Mouse (Mus musculus) R1 (cell line): Measurements from ENCODE around the gene Maf.

Source experiments
- DNase-seq: peaks from one replicate; pipeline ENCODE4 v3.0.0-alpha.2; 2018; ENCODE audit warnings: low read depth, low spot score

Maf gene

GRCm38 (mm10) chr8:115707731-115708590 lies at the start of gene Maf:
TSS of gene Maf (minus strand) at chr8:115707794.
- peak; percentile 53 for DNase-seq

- no peak for DNase-seq
Measured at GRCm38 (mm10) chr8:115756965-115757364, 49.4 kb upstream of the Maf start.

DNA sequence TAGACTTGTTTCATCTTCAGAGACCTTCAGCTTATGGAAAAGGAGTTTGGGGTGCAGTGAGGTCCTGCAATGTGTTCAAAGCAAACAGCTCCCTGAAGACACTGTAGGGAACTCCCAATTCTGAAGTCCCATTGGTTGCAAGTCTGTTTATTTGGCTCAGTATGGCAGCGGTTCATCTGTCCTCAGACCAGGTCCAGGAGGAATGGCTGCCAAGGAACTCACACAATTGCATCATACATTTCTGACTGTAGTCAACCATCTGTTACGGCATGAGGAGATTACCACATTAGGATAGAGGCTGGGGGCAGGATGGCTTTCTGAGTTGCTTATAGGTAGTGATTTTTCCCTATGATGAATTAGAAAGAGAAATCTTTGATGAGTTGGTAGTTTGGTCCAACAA lies 48.4 kb upstream of the Maf start:
- DNase-seq = no peak

GRCm38 (mm10) chr8:115754694-115755093 lies 47.1 kb upstream of the Maf start:
- DNase-seq = no peak

DNA sequence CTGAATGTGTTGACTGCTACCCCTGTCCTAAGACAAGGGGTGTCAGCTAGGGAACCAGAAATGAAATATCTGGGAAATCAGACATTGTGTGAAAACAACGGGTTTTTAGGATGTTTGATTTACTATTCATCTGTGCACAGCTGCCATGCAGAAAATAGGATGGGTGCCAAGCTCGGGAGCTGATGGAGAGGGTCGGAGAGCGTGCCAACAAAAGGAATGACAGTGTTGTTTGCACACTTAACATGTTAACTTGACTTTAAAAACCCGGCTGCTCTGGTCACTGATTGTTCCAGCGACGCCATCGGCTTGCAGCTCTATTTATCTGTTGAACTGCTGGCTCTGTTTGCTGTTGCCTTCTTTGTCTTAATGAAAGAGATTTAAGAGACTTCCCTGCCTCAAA lies 46.2 kb upstream of the Maf start:
- no peak for DNase-seq

GRCm38 (mm10) chr8:115747426-115747825 lies 39.8 kb upstream of the Maf start:
- no peak for DNase-seq

- DNase-seq = no peak
Measured at GRCm38 (mm10) chr8:115745648-115746047, 38.1 kb upstream of the Maf start.

- DNase-seq = no peak
Measured at GRCm38 (mm10) chr8:115743441-115743840, 35.8 kb upstream of the Maf start.

DNA sequence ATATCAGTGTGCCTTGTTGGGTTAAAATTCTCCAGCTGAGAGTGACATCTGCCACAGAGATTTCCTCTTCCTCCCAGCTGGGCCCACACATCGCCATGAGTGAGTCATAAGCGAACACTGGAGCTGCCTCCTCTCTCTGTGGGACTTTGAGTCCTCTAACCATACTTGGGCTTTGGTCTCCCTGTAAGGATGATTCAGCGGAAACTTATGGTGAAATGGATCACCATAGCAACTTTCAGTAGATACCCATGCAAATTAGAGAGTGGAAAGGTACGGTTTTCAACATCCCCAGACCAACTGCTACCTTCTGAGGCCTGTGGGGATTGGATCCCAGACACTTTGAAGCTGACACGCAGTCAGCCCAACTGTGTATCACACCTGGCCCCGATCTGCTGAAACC lies 35.1 kb upstream of the Maf start:
- DNase-seq = no peak

DNA sequence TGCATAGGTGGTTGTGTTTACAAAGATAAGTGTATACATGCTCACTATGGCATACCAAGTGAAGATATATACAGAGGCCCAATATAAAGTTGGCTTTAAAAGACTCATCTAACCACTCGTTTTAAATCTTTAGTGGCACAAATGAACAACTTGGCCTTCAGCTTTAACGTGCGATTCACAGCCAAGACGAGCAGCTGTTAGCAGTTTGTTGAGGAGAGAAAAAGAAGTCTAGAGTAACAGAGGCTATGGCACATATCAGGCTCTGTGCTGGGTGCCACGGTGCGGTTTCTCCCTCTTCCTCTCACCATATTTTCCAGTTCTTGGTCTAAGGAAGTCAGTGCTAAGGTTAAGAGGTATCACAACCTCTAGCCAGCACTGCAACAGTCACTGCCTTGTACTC lies 34.4 kb upstream of the Maf start:
- no peak for DNase-seq

DNA sequence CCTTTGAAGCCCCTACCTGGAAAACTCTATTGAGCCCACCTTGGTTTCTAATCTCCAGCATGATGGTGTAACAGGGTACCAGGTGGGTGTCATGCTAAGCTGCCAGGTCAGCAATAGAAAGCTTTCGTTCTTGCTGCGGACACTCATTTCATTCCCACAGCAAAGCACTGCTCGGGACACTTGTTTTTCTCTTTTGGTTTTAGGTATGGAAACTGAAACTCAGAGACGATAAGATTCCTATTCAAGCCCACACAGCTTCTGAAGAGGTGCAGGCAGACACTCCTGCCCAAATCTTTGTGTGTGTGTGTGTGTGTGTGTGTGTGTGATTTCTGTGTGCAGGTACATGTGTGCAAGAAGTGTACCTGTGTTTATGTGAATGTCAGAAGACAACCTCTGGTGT lies 32.2 kb upstream of the Maf start:
- DNase-seq = no peak

DNA sequence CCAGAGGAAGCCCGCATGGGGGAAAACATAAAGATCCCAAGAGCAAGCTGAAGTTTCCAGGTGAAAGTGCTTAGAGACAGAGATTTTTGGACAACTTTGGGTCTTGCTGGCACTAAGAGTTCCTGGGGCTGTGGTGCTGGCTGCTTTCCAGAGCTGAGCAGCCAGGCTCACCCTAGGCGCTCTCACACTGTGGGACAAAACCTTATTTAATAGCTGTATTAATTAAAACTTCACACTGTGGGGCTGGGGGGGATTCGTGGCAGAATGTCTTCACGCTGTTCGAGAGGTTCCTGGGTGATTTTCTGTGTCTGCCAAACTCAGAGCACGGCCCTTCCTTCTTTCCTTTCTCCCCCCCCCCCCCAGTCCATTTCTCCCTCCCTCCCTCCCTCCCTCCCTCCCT lies 24.8 kb upstream of the Maf start:
- DNase-seq = no peak

DNA sequence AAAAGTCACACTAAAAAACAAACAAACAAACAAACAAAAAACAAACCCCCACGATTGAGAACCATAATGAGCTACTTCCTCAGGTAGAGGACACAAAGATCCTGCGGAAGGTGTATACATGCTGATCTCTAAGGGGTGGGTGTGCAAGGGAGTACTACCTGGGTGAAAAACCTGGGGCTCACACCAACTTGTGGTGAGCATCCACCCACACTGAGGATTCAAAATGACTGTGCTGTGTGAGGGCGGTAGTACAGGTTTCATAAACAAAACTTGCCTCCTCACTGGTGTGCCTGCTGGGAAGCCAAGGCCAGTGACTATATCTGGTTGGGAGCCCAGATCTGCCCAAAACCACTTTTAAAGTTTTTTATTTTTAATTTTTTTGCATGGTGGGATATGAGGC lies 19.2 kb upstream of the Maf start:
- DNase-seq = no peak

- no peak for DNase-seq
Measured at GRCm38 (mm10) chr8:115726231-115726630, 18.6 kb upstream of the Maf start.

- DNase-seq = no peak
Measured at GRCm38 (mm10) chr8:115719126-115719525, 11.5 kb upstream of the Maf start.

GRCm38 (mm10) chr8:115718621-115719020 lies 11.0 kb upstream of the Maf start:
- no peak for DNase-seq

DNA sequence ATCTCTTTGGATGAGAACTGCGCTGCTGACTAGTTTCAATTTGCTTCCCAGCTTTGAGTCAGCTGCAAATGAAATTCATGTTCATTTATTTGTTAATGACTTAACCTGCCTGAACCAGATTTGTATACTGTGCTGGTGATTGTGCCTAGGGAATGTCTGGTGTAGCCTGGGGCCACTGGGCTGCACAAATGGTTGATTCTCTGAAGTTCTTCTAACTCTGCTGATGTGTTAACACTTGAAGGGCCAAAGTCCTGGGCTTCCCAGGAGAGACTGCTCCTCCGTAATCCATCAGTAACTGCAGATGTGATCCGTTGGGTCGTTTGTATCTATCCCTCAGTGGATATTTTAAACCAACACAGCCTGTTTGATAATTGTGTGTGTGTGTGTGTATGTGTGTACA lies 7.7 kb upstream of the Maf start:
- DNase-seq = no peak

- no peak for DNase-seq
Measured at GRCm38 (mm10) chr8:115711106-115711505, 3.5 kb upstream of the Maf start.

DNA sequence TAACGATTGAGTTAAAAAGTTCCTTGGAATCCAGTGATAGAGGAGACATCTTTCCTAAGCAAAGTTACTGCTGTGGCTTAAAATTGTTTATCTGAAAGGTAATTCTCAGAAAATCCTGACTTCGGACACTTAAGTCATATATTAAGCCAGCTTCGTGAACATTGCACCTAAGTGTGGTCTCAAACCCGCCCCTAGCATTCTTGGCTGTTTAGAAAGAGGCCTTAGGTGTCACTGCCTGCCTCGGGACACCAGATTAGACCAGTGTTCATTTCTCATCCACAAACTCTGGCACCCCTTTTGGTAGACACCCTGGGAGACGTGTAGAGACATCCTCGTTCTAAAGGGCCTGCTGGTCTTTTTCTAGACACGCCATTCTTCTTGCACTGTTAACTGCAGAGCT lies 2.3 kb upstream of the Maf start:
- DNase-seq = no peak

DNA sequence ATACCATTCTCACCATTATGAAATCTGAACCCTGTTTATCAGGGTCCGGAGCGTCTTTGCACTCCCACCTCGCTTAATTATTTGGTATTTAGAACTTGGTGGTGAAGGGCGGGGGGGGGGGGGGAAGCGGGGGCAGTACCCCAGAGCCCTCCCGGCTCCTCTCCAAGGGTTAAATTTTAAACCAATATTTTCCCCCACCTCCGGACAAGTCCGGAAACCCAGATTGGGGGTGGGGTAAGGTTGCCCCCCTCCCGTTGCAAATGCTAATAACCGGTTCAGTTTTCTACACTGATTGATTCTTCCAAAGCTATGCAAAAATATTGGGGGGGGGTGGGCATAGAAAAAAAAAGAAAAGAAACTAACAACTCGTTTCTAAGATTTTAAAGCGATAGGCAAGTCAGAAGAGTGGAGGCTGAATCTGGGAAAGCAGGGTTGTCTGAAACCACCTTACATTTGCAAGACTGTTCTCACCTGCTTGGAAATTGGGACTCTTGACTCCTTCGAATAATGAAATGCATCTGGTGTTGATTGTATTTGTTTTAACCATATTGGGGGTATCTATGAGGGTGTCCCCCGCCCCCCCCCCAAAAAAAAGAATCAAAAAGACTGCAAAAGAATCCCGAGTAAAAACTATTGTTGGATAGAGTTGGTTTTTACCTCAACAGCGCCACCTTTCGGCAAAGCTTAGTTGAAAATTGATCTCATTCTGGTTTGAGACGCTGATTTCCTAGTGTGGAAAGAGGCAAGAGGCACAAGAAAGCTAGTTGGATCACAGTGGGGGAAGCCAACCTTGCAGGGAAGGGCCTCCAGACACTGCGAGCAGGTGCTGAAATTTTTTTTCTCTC lies 1.6 kb upstream of the Maf start:
- DNase-seq = peak; percentile 68

DNA sequence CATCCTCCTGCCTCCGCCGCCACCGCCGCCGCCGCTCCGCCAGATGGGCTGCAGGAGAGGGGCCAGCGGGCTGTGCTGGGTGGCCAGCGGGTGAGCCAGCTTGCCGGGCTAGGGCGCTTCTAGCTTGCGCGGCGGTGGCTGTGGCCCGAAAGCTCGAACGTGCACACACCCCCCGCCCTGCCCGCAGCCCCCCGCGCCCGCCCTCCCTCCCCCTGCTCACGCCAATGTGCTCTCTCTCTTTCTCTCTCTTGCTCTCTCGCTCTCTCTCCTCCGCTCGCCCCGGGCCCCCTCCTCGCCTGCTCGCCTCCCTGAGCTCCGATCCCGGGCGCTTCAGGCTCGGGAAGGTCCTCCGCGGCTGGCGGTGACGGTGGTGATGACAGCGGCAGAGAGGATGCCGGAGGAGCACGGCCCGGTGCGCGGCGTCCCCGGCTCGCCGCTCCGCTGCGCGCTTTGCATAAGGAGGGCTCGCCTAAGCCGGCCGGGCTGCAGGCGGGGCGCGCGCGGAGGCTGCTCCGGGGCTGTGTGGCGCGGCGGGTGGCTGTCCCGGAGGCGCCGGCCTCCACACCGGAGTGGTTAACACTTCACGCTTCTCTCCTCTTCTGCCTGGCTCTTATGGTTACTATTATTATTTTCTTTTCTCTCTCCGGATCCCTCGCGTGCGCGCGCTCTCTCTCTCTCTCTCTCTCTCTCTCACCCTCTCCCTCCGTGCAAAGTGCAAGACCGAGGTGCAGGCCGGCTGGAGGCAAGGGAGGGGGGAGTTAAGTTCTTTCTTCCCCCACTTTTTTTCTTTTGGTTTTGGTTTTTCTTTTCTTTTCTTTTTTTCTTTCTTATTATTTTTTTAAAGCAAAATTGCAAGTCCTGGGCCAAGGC lies 498 bp downstream of the Maf start:
- DNase-seq = peak; percentile 54

DNA sequence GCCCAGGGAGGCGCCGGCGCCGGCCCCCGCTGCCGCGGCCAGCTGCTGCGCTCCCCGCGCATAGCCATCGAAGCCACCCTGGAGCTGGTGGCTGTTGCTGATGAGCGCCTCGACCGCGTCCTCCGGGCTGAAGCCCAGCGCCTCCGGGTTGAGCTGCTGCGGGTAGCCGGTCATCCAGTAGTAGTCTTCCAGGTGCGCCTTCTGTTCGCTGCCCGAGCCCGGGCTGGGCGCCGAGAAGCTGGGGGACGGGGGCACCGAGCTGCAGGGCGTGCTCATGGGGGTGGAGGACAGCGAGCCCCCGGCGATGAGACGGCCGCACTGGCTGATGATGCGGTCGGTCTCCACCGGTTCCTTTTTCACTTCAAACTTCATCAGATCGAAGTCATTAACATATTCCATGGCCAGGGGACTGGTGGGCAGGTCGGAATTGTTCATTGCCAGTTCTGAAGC lies 1.2 kb downstream of the Maf start:
- DNase-seq = peak; percentile 35
